Mouse (Mus musculus): ENCODE measurements around the gene Lmntd1.

- TF ChIP-seq CTCF (IDR thresholded peaks at IDR 0.05; ENCODE audit: low read depth) = peak; percentile 38
- no peak for TF ChIP-seq EP300 (IDR thresholded peaks at IDR 0.05; ENCODE audit: low read depth)
These were observed 42.8 kb upstream of the Lmntd1 start for GRCm38 (mm10) chr6:145656740-145657591.

Data from liver, postnatal 0 days (tissue).